Mouse (Mus musculus) spleen, postnatal 4 days (tissue): ENCODE measurements at regions not wholly inside any gene's neighbourhood (a gene's known extent, or its start where the extent isn't known, plus 50 kb on each side); places are given as distances from the start of the nearest gene placed in this dataset.

Source experiments
- DNase-seq, 2 experiments: peaks; one replicate each; pipeline ENCODE4 v3.0.0; 2022; ENCODE audit warnings: low spot score in 2 of 2

- no peak for DNase-seq
Observed at GRCm38 (mm10) chr3:21813401-21813800, 263.1 kb upstream of the Tbl1xr1 start.

GRCm38 (mm10) chr3:21816968-21817858 is 259.2 kb upstream of the Tbl1xr1 start:
- no peak for DNase-seq

- DNase-seq: no peak
Observed at GRCm38 (mm10) chr3:21819030-21819429, 257.4 kb upstream of the Tbl1xr1 start.

- no peak for DNase-seq
Observed at GRCm38 (mm10) chr3:21820051-21820598, 256.3 kb upstream of the Tbl1xr1 start.

GRCm38 (mm10) chr3:21822675-21823074 is 253.8 kb upstream of the Tbl1xr1 start:
- no peak for DNase-seq

- no peak for DNase-seq
Observed at GRCm38 (mm10) chr3:21823331-21823730, 253.1 kb upstream of the Tbl1xr1 start.

GRCm38 (mm10) chr3:21824101-21824880 is 252.2 kb upstream of the Tbl1xr1 start:
- no peak for DNase-seq

- DNase-seq: no peak
Observed at GRCm38 (mm10) chr3:21824913-21825610, 251.4 kb upstream of the Tbl1xr1 start.

GRCm38 (mm10) chr3:21827656-21828055 is 248.8 kb upstream of the Tbl1xr1 start:
- no peak for DNase-seq

GRCm38 (mm10) chr3:21833111-21833510 is 243.3 kb upstream of the Tbl1xr1 start:
- DNase-seq: no peak

- DNase-seq: no peak
Observed at GRCm38 (mm10) chr3:21835526-21835925, 240.9 kb upstream of the Tbl1xr1 start.

GRCm38 (mm10) chr3:21837297-21837946 is 239.0 kb upstream of the Tbl1xr1 start:
- DNase-seq: no peak

- no peak for DNase-seq
Observed at GRCm38 (mm10) chr3:21840751-21841488, 235.5 kb upstream of the Tbl1xr1 start.

- DNase-seq: no peak
Observed at GRCm38 (mm10) chr3:21841506-21841905, 234.9 kb upstream of the Tbl1xr1 start.

- no peak for DNase-seq
Observed at GRCm38 (mm10) chr3:21842545-21843291, 233.7 kb upstream of the Tbl1xr1 start.

GRCm38 (mm10) chr3:21843292-21843852 is 233.1 kb upstream of the Tbl1xr1 start:
- no peak for DNase-seq

GRCm38 (mm10) chr3:21849831-21850230 is 226.6 kb upstream of the Tbl1xr1 start:
- no peak for DNase-seq

- DNase-seq: no peak
Observed at GRCm38 (mm10) chr3:21850977-21851376, 225.5 kb upstream of the Tbl1xr1 start.

- DNase-seq: no peak
Observed at GRCm38 (mm10) chr3:21854340-21854739, 222.1 kb upstream of the Tbl1xr1 start.

- no peak for DNase-seq
Observed at GRCm38 (mm10) chr3:21859436-21859835, 217.0 kb upstream of the Tbl1xr1 start.
